Mouse (Mus musculus) brain, embryonic 14.5 days (tissue): ENCODE results near the gene Pde9a.

ENCODE experiments used
- CTCF ChIP-seq: fragments of 200-500 bp; IDR thresholded peaks from 2 replicates; pipeline ENCODE4 v1.5.1; 2012; ENCODE audit warnings: inconsistent platforms, mild to moderate bottlenecking, moderate library complexity, borderline replicate concordance; ENCODE audit not compliant: insufficient read depth, insufficient read length; ENCODE audit errors: extremely low read depth
- POLR2A ChIP-seq: fragments of 200-500 bp; IDR thresholded peaks from 2 replicates; pipeline ENCODE4 v1.6.1; 2012; ENCODE audit warnings: mild to moderate bottlenecking, inconsistent platforms, borderline replicate concordance; ENCODE audit not compliant: poor library complexity, insufficient read depth, insufficient read length, severe bottlenecking; ENCODE audit errors: extremely low read depth

- TF ChIP-seq POLR2A (peak; percentile 10; the same call in 1 of the 2 replicates), CTCF (no peak)
These were observed at the start of gene Pde9a for GRCm38 (mm10) chr17:31385671-31386665.
